Mouse (Mus musculus) left cerebral cortex, postnatal 36 days (tissue): ENCODE measurements around the gene AC153137.1. TPM values are rescaled to one million over a fixed set of nuclear protein-coding genes. Genes with fewer than 3 reads are reported as not detected.

Experiments
- total RNA-seq, 2 experiments: library from RNA; stranded (reverse); gene quantifications; 2 replicates each; pipeline ENCODE4 v1.2.3; 2021

AC153137.1 gene
- total RNA-seq, 2 experiments from 2014 or later, result not detected

Other genes starting within 250 kb of the AC153137.1 start
- 100 to 1,000 TPM in 1 of 2 experiments, 10 to 100 TPM in 1; 75.6 to 110 TPM for gene Phf3, start 104.0 kb downstream of the AC153137.1 start, total RNA-seq
- gene Lgsn, start 198.4 kb upstream of the AC153137.1 start, total RNA-seq, result not detected
- gene 4931428L18Rik, start 244.7 kb upstream of the AC153137.1 start, total RNA-seq, result not detected
- not detected for gene Pih1d3, start 244.9 kb upstream of the AC153137.1 start, total RNA-seq